Mouse (Mus musculus): ENCODE results near the gene Mgat5. TPM values are rescaled to one million over a fixed set of nuclear protein-coding genes. Genes with fewer than 3 reads are reported as not detected.

Mgat5 gene
- total and polyA plus RNA-seq, 3 experiments, result 0.16 TPM; not detected in 2

DNA sequence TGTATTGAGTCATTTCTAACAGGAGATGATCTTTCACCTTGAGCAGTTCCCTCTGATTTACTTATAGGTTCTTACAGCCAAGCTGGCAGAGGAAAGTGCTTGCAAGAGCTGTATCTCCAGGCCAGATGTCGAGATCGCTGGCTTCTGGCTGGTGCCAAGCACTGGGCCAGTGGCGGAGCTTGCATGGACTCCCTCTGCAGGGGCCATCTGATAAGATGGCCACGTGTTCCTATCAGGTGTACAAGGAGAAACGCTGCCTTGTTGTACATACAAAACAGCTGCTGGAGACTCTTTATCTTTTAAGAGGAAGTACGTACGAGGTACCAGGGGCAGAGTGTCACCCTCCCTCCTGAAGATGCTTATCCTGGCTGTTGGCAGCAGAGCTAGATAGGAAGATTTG is 158.8 kb downstream of the Mgat5 start:
- Histone ChIP-seq H3K36me3 (replicated peaks) (no peaks in the 10 kb centered on the region), H3K27me3 (ENCODE audit: insufficient read depth, low read length) (no peaks in the 10 kb centered on the region), H3K4me3 (ENCODE audit: low read depth, low read length) (no peak overlapping the region), H3K4me1 (ENCODE audit: insufficient read depth, low read depth, low read length) (no peaks in the 10 kb centered on the region), H3K9me3 (replicated peaks) (peaks cover 78% of the 10 kb centered on the region)
- no peak for ATAC-seq (ENCODE audit: extremely low read depth, insufficient number of reproducible peaks, low FRiP score, poor library complexity, severe bottlenecking)
- no peak for DNase-seq (ENCODE audit: low spot score)
- no peak for TF ChIP-seq TAL1 (conservative IDR thresholded peaks at IDR 0.05; ENCODE audit: low read depth, low read length)
- no peak for TF ChIP-seq CTCF (IDR thresholded peaks at IDR 0.05; ENCODE audit: low read depth, low read length)
- no peak for TF ChIP-seq GATA1 (IDR thresholded peaks at IDR 0.05; ENCODE audit: borderline replicate concordance, low read length)
- TF ChIP-seq GATA2 (IDR thresholded peaks at IDR 0.05; ENCODE audit: borderline replicate concordance, low read depth, low read length), result no peak
- TF ChIP-seq POLR2AphosphoS5 (IDR thresholded peaks at IDR 0.05; ENCODE audit: insufficient replicate concordance, low read depth, low read length), result no peak

DNA sequence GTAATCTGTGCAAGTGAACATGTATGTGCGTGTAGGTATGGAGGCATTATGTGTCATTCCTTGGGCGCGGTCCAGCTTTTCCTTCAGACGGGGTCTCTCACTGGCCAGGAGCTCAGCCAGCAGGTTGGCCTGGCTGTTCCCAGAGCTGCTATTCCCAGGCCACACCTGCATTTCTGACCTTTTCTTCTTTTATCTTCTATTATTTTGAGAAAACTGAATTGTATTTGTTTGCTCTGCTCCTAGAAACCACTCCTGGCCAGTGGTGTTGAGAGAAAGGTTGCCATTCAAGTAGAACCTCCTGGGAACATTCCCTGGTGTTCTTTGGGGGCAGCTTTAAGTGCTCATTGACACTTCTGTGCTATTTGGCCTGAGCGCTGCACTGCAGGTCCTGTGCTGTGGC is 160.9 kb downstream of the Mgat5 start:
- ATAC-seq (ENCODE audit: extremely low read depth, insufficient number of reproducible peaks, low FRiP score, poor library complexity, severe bottlenecking), result no peak
- no peak overlapping the region for H3K4me3 ChIP-seq (ENCODE audit: low read depth, low read length)

DNA sequence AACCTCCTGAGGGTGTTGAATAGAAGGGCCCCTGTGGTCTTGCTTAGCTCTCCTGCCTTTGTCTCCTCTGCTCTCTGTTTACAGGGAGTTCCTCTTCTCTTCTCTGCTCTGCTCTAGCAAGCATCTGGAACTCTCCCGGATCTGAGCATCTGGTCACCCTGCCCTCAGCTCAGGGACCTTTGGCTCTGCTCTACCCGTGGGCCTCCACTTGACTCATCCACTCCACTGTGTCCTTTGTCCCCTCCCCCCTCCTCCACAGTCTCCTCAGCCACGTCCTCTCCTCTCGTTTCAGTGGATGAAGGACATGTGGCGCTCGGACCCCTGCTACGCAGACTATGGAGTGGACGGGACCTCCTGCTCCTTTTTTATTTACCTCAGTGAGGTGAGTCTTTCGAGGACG is 161.3 kb downstream of the Mgat5 start:
- DNase-seq (ENCODE audit: low spot score), result no peak
- ATAC-seq (ENCODE audit: extremely low read depth, insufficient number of reproducible peaks, low FRiP score, poor library complexity, severe bottlenecking), result no peak
- H3K4me1 ChIP-seq (ENCODE audit: insufficient read depth, low read depth, low read length), result no peaks in the 10 kb centered on the region
- no peaks in the 10 kb centered on the region for H3K36me3 ChIP-seq (replicated peaks)
- H3K27me3 ChIP-seq (ENCODE audit: insufficient read depth, low read length), result no peaks in the 10 kb centered on the region
- no peak overlapping the region for H3K4me3 ChIP-seq (ENCODE audit: low read depth, low read length)
- TF ChIP-seq GATA2 (IDR thresholded peaks at IDR 0.05; ENCODE audit: borderline replicate concordance, low read depth, low read length) (no peak), TAL1 (conservative IDR thresholded peaks at IDR 0.05; ENCODE audit: low read depth, low read length) (no peak), POLR2AphosphoS5 (IDR thresholded peaks at IDR 0.05; ENCODE audit: insufficient replicate concordance, low read depth, low read length) (no peak), GATA1 (IDR thresholded peaks at IDR 0.05; ENCODE audit: borderline replicate concordance, low read length) (no peak), CTCF (IDR thresholded peaks at IDR 0.05; ENCODE audit: low read depth, low read length) (no peak)
- H3K9me3 ChIP-seq (replicated peaks), result peaks cover 83% of the 10 kb centered on the region

More for the DNA sequence above, 160.9 kb downstream of the Mgat5 start:
- Histone ChIP-seq H3K36me3 (replicated peaks) (no peaks in the 10 kb centered on the region), H3K27me3 (ENCODE audit: insufficient read depth, low read length) (no peaks in the 10 kb centered on the region), H3K9me3 (replicated peaks) (peaks cover 84% of the 10 kb centered on the region), H3K4me1 (ENCODE audit: insufficient read depth, low read depth, low read length) (no peaks in the 10 kb centered on the region)
- no peak for TF ChIP-seq GATA1 (IDR thresholded peaks at IDR 0.05; ENCODE audit: borderline replicate concordance, low read length)
- TF ChIP-seq CTCF (IDR thresholded peaks at IDR 0.05; ENCODE audit: low read depth, low read length), result no peak
- no peak for TF ChIP-seq POLR2AphosphoS5 (IDR thresholded peaks at IDR 0.05; ENCODE audit: insufficient replicate concordance, low read depth, low read length)
- TF ChIP-seq GATA2 (IDR thresholded peaks at IDR 0.05; ENCODE audit: borderline replicate concordance, low read depth, low read length), result no peak
- no peak for DNase-seq (ENCODE audit: low spot score)

DNA sequence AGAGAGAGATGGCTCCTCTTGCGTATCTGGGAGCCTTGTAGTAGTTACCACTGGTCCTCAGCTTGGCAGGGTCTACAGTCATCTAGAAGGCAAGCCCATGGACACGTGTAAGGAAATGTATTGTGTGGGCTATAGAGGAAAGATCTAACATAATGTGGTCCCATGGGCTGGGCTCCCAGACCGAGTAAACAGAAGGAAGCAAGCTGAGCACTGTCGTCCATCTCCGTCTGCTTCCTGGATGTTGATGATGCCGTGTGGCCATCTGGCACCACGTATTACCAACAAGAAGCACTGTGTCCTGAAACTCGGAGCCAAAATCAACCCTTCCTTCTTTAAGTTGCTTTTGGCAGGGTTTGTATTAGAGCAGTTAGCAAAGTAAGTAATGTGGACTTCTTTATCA is 163.7 kb downstream of the Mgat5 start:
- no peak for ATAC-seq (ENCODE audit: extremely low read depth, insufficient number of reproducible peaks, low FRiP score, poor library complexity, severe bottlenecking)
- no peak for DNase-seq (ENCODE audit: low spot score)
- peaks cover 89% of the 10 kb centered on the region for H3K9me3 ChIP-seq (replicated peaks)
- H3K4me1 ChIP-seq (ENCODE audit: insufficient read depth, low read depth, low read length), result no peaks in the 10 kb centered on the region
- H3K36me3 ChIP-seq (replicated peaks), result no peaks in the 10 kb centered on the region
- TF ChIP-seq GATA2 (IDR thresholded peaks at IDR 0.05; ENCODE audit: borderline replicate concordance, low read depth, low read length) (no peak), GATA1 (IDR thresholded peaks at IDR 0.05; ENCODE audit: borderline replicate concordance, low read length) (no peak), CTCF (IDR thresholded peaks at IDR 0.05; ENCODE audit: low read depth, low read length) (no peak), POLR2AphosphoS5 (IDR thresholded peaks at IDR 0.05; ENCODE audit: insufficient replicate concordance, low read depth, low read length) (no peak), TAL1 (conservative IDR thresholded peaks at IDR 0.05; ENCODE audit: low read depth, low read length) (no peak)
- H3K4me3 ChIP-seq (ENCODE audit: low read depth, low read length), result no peak overlapping the region
- H3K27me3 ChIP-seq (ENCODE audit: insufficient read depth, low read length), result no peaks in the 10 kb centered on the region

DNA sequence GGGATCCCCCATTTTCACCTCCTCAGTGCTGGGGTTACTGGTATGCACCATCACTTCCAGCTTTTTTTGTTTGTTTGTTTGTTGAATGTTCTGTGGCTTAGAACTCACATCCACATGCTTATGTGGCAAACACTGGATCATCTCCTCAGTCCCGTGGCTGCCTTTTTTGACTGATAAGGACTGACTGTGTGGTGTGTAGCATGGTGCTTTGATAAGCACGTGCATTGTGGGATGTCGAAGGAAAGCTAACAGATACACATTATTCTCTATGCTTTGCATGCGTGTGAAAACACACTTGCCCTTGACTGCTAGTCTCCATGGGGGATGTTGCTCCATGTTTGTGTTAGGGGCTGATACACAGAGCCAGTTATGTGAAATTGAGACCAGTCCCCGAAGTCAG is 164.7 kb downstream of the Mgat5 start:
- DNase-seq (ENCODE audit: low spot score) (no peak), ATAC-seq (ENCODE audit: extremely low read depth, insufficient number of reproducible peaks, low FRiP score, poor library complexity, severe bottlenecking) (no peak)
- Histone ChIP-seq H3K27me3 (ENCODE audit: insufficient read depth, low read length) (no peaks in the 10 kb centered on the region), H3K4me3 (ENCODE audit: low read depth, low read length) (no peak overlapping the region), H3K36me3 (replicated peaks) (no peaks in the 10 kb centered on the region), H3K4me1 (ENCODE audit: insufficient read depth, low read depth, low read length) (no peaks in the 10 kb centered on the region), H3K9me3 (replicated peaks) (peaks cover 86% of the 10 kb centered on the region)
- TF ChIP-seq POLR2AphosphoS5 (IDR thresholded peaks at IDR 0.05; ENCODE audit: insufficient replicate concordance, low read depth, low read length), result no peak
- TF ChIP-seq GATA1 (IDR thresholded peaks at IDR 0.05; ENCODE audit: borderline replicate concordance, low read length), result no peak
- no peak for TF ChIP-seq CTCF (IDR thresholded peaks at IDR 0.05; ENCODE audit: low read depth, low read length)
- TF ChIP-seq TAL1 (conservative IDR thresholded peaks at IDR 0.05; ENCODE audit: low read depth, low read length), result no peak
- no peak for TF ChIP-seq GATA2 (IDR thresholded peaks at IDR 0.05; ENCODE audit: borderline replicate concordance, low read depth, low read length)

DNA sequence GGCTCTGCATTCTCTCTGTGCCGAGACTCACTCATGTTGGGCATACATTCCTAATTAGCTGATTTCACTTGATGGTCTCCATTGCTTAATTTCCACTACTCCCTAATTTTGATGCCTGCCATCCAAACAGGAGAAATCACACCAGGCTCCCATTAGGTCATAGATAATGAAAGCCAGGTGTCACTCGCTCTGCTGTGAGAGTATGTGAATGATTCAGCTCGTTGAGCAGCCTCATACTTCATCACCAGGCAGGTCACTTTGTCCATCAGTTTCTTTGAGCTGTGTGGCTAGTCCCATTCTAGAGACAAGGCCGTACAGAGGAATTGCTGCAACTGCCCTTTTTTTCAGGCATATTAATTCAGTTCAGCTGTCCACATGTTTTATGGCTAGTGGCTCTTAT is 167.3 kb downstream of the Mgat5 start:
- H3K36me3 ChIP-seq (replicated peaks), result no peaks in the 10 kb centered on the region
- ATAC-seq (ENCODE audit: extremely low read depth, insufficient number of reproducible peaks, low FRiP score, poor library complexity, severe bottlenecking), result no peak
- H3K9me3 ChIP-seq (replicated peaks), result peaks cover 80% of the 10 kb centered on the region
- no peak for DNase-seq (ENCODE audit: low spot score)
- no peaks in the 10 kb centered on the region for H3K27me3 ChIP-seq (ENCODE audit: insufficient read depth, low read length)
- TF ChIP-seq POLR2AphosphoS5 (IDR thresholded peaks at IDR 0.05; ENCODE audit: insufficient replicate concordance, low read depth, low read length) (no peak), CTCF (IDR thresholded peaks at IDR 0.05; ENCODE audit: low read depth, low read length) (no peak), GATA1 (IDR thresholded peaks at IDR 0.05; ENCODE audit: borderline replicate concordance, low read length) (no peak), GATA2 (IDR thresholded peaks at IDR 0.05; ENCODE audit: borderline replicate concordance, low read depth, low read length) (no peak), TAL1 (conservative IDR thresholded peaks at IDR 0.05; ENCODE audit: low read depth, low read length) (no peak)
- no peaks in the 10 kb centered on the region for H3K4me1 ChIP-seq (ENCODE audit: insufficient read depth, low read depth, low read length)
- H3K4me3 ChIP-seq (ENCODE audit: low read depth, low read length), result no peak overlapping the region

All from G1E (cell line).